ENCODE assay signal across 8 mouse cellular contexts in genomic region chr2:90916560-90917232, GRCm38 (mm10). TPM values are rescaled to one million over a fixed set of nuclear protein-coding genes. Genes with fewer than 3 reads are reported as not detected.
DNase-seq lines count a peak whose midpoint lies in the region; ATAC-seq and TF ChIP-seq lines count a peak whose summit lies in the region.

No protein-coding gene starts in this region.

- H3K9me3 ChIP-seq in heart, embryonic 13.5 days = no peaks in the 10 kb centered on the region
- H3K9me3 ChIP-seq in ES-Bruce4 (replicated peaks; ENCODE audit: control insufficient read depth, insufficient read depth, low read length, poor library complexity, severe bottlenecking) = no peaks in the 10 kb centered on the region
- no peaks in the 10 kb centered on the region for H3K9me3 ChIP-seq in forebrain, embryonic 11.5 days (ENCODE audit: control insufficient read depth, low read length)
- H3K9me3 ChIP-seq in liver, embryonic 13.5 days (replicated peaks) = no peaks in the 10 kb centered on the region

- peak overlapping the region; percentile 79 for H3K4me2 ChIP-seq in heart, embryonic 13.5 days
- H3K4me2 ChIP-seq in forebrain, embryonic 11.5 days (ENCODE audit: low read depth, low read length, severe bottlenecking) = peak overlapping the region; percentile 70
- H3K4me2 ChIP-seq in liver, embryonic 13.5 days = peak overlapping the region; percentile 92

- peaks cover 35% of the 10 kb centered on the region for H3K36me3 ChIP-seq in heart, embryonic 13.5 days
- H3K36me3 ChIP-seq in ES-Bruce4 (ENCODE audit: control insufficient read depth, insufficient read depth, low read length, poor library complexity, severe bottlenecking) = peaks cover 2% of the 10 kb centered on the region
- no peaks in the 10 kb centered on the region; the same call in 1 of the 2 replicates for H3K36me3 ChIP-seq in forebrain, embryonic 11.5 days (ENCODE audit: control insufficient read depth, insufficient read depth, low read length)
- H3K36me3 ChIP-seq in liver, embryonic 13.5 days = peaks cover 29% of the 10 kb centered on the region

- peaks cover 54% of the 10 kb centered on the region for H3K4me1 ChIP-seq in heart, embryonic 13.5 days
- no peaks in the 10 kb centered on the region for H3K4me1 ChIP-seq in ES-Bruce4 (ENCODE audit: control insufficient read depth, insufficient read depth, low read length)
- peaks cover 2% of the 10 kb centered on the region; the same call in 1 of the 2 replicates for H3K4me1 ChIP-seq in forebrain, embryonic 11.5 days (replicated peaks; ENCODE audit: control insufficient read depth, insufficient read depth, low read length)
- peaks cover 41% of the 10 kb centered on the region for H3K4me1 ChIP-seq in liver, embryonic 13.5 days (replicated peaks)

- peak overlapping the region; percentile 98 for H3K27ac ChIP-seq in heart, embryonic 13.5 days (replicated peaks)
- H3K27ac ChIP-seq in ES-Bruce4 (ENCODE audit: insufficient read depth, low read length) = no peak overlapping the region
- peak overlapping the region; percentile 55; the same call in 1 of the 2 replicates for H3K27ac ChIP-seq in forebrain, embryonic 11.5 days (ENCODE audit: low read depth, low read length)
- H3K27ac ChIP-seq in liver, embryonic 13.5 days = peak overlapping the region; percentile 88

- no peaks in the 10 kb centered on the region for H3K27me3 ChIP-seq in heart, embryonic 13.5 days (replicated peaks)
- no peaks in the 10 kb centered on the region for H3K27me3 ChIP-seq in ES-Bruce4 (ENCODE audit: control insufficient read depth, insufficient read depth, low read length, poor library complexity, severe bottlenecking)
- no peaks in the 10 kb centered on the region for H3K27me3 ChIP-seq in forebrain, embryonic 11.5 days (ENCODE audit: control insufficient read depth, insufficient read depth, low read length)
- H3K27me3 ChIP-seq in liver, embryonic 13.5 days = no peaks in the 10 kb centered on the region

- 19% methylated on average over 7 of the region's 7 CpGs for WGBS in heart, embryonic 13.5 days
- 28% methylated on average over 7 of the region's 7 CpGs for WGBS in forebrain, embryonic 11.5 days
- 23% methylated on average over 7 of the region's 7 CpGs for WGBS in liver, embryonic 13.5 days (ENCODE audit: insufficient replicate concordance)

- H3K4me3 ChIP-seq in heart, embryonic 13.5 days = peak overlapping the region; percentile 85
- H3K4me3 ChIP-seq in ES-Bruce4 (ENCODE audit: low read depth, low read length) = peak overlapping the region; percentile 71
- H3K4me3 ChIP-seq in forebrain, embryonic 11.5 days (ENCODE audit: low read depth, low read length) = peak overlapping the region; percentile 60
- H3K4me3 ChIP-seq in liver, embryonic 13.5 days (replicated peaks) = peak overlapping the region; percentile 74

- no peak for TF ChIP-seq EP300 in ES-Bruce4 (IDR thresholded peaks at IDR 0.05; ENCODE audit: insufficient read depth, low read depth, low read length)

- no peak for DNase-seq in heart, adult 11 months
- DNase-seq in forebrain, embryonic 11.5 days (ENCODE audit: low spot score) = no peak
- DNase-seq in liver, embryonic 13.5 days = no peak
- DNase-seq in adrenal gland, adult 2 months = no peak
- no peak for DNase-seq in cerebellum, postnatal 36 days
- DNase-seq in kidney, adult 9 months = no peak

- TF ChIP-seq CTCF in ES-Bruce4 (IDR thresholded peaks at IDR 0.05; ENCODE audit: low read depth, low read length) = no peak

- no peak for TF ChIP-seq POLR2A in ES-Bruce4 (IDR thresholded peaks at IDR 0.05; ENCODE audit: insufficient read depth, low read length)

- no peak for ATAC-seq in heart, embryonic 13.5 days (ENCODE audit: extremely low read depth, insufficient number of reproducible peaks, low FRiP score, low TSS enrichment)
- peak; percentile 6; the same call in 1 of the 2 replicates for ATAC-seq in forebrain, embryonic 11.5 days (replicated peaks; ENCODE audit: low FRiP score)
- 0 out of 2 replicates have a peak, but pooled peaks have one; percentile 0 for ATAC-seq in liver, embryonic 13.5 days (ENCODE audit: low read depth)

- H3K9ac ChIP-seq in heart, embryonic 13.5 days = peak overlapping the region; percentile 99
- H3K9ac ChIP-seq in ES-Bruce4 (ENCODE audit: low read depth, poor library complexity, severe bottlenecking) = peak overlapping the region; percentile 94
- peak overlapping the region; percentile 96 for H3K9ac ChIP-seq in forebrain, embryonic 11.5 days (ENCODE audit: low read length)
- peak overlapping the region; percentile 89 for H3K9ac ChIP-seq in liver, embryonic 13.5 days

RNA-seq across cellular contexts. Expression of gene Ndufs3, which starts 12.1 kb away (rescaled TPM):
- 314 and 369 TPM in 2 replicates for polyA plus RNA-seq in heart, embryonic 13.5 days (2015; fragmentation: Nextera tagmentation; extraction: Ambion mirVana)
- 86.9 and 90.1 TPM in 2 replicates for polyA plus RNA-seq in ES-Bruce4 (2011; ENCODE audit: insufficient read depth, insufficient read length, low read depth, missing spikeins)
- 190 and 204 TPM in 2 replicates for polyA plus RNA-seq in forebrain, embryonic 11.5 days (2014; fragmentation: Nextera tagmentation; extraction: Ambion mirVana)
- polyA plus RNA-seq in liver, embryonic 13.5 days (2015; fragmentation: Nextera tagmentation; extraction: Ambion mirVana) = 156 and 162 TPM in 2 replicates
- 100 to 1,000 TPM; 337 to 401 TPM for total RNA-seq in adrenal gland, adult 2 months (2021)
- polyA plus RNA-seq in adrenal gland, adult 2 months (2012; rRNA removed) = 176 and 178 TPM in 2 replicates

RNA-seq across cellular contexts. Expression of gene Kbtbd4, which starts 12.2 kb away (rescaled TPM):
- 26.8 and 27.7 TPM in 2 replicates for polyA plus RNA-seq in heart, embryonic 13.5 days (2015; fragmentation: Nextera tagmentation; extraction: Ambion mirVana)
- 20.7 and 24.0 TPM in 2 replicates for polyA plus RNA-seq in ES-Bruce4 (2011; ENCODE audit: insufficient read depth, insufficient read length, low read depth, missing spikeins)
- polyA plus RNA-seq in forebrain, embryonic 11.5 days (2014; fragmentation: Nextera tagmentation; extraction: Ambion mirVana) = 48.0 and 56.0 TPM in 2 replicates
- 17.5 and 21.0 TPM in 2 replicates for polyA plus RNA-seq in liver, embryonic 13.5 days (2015; fragmentation: Nextera tagmentation; extraction: Ambion mirVana)
- 10 to 100 TPM; 30.0 to 31.2 TPM for total RNA-seq in adrenal gland, adult 2 months (2021)
- 15.6 and 20.2 TPM in 2 replicates for polyA plus RNA-seq in adrenal gland, adult 2 months (2012; rRNA removed)

RNA-seq across cellular contexts. Expression of gene Celf1, which starts 23.5 kb away (rescaled TPM):
- polyA plus RNA-seq in heart, embryonic 13.5 days (2015; fragmentation: Nextera tagmentation; extraction: Ambion mirVana) = 93.9 and 98.7 TPM in 2 replicates
- 182 and 183 TPM in 2 replicates for polyA plus RNA-seq in ES-Bruce4 (2011; ENCODE audit: insufficient read depth, insufficient read length, low read depth, missing spikeins)
- 119 TPM in 2 replicates for polyA plus RNA-seq in forebrain, embryonic 11.5 days (2014; fragmentation: Nextera tagmentation; extraction: Ambion mirVana)
- 54.9 and 68.3 TPM in 2 replicates for polyA plus RNA-seq in liver, embryonic 13.5 days (2015; fragmentation: Nextera tagmentation; extraction: Ambion mirVana)
- 10 to 100 TPM; 82.8 to 88.4 TPM for total RNA-seq in adrenal gland, adult 2 months (2021)
- 19.8 and 24.2 TPM in 2 replicates for polyA plus RNA-seq in adrenal gland, adult 2 months (2012; rRNA removed)

RNA-seq across cellular contexts. Expression of gene C1qtnf4, which starts 31.0 kb away (rescaled TPM):
- 9.8 and 12.9 TPM in 2 replicates for polyA plus RNA-seq in heart, embryonic 13.5 days (2015; fragmentation: Nextera tagmentation; extraction: Ambion mirVana)
- 0.94 and 2.1 TPM in 2 replicates for polyA plus RNA-seq in ES-Bruce4 (2011; ENCODE audit: insufficient read depth, insufficient read length, low read depth, missing spikeins)
- polyA plus RNA-seq in forebrain, embryonic 11.5 days (2014; fragmentation: Nextera tagmentation; extraction: Ambion mirVana) = 11.3 and 15.6 TPM in 2 replicates
- polyA plus RNA-seq in liver, embryonic 13.5 days (2015; fragmentation: Nextera tagmentation; extraction: Ambion mirVana) = 3.0 and 4.4 TPM in 2 replicates
- total RNA-seq in adrenal gland, adult 2 months (2021) = 1 to 10 TPM; 1.6 to 1.9 TPM
- polyA plus RNA-seq in adrenal gland, adult 2 months (2012; rRNA removed) = 13.8 and 19.6 TPM in 2 replicates
